Mouse (Mus musculus) cerebellum, postnatal 4 days (tissue): ENCODE results near the gene Col20a1.
A peak's percentile ranks its signal among the peaks of the same experiment; 100 is the strongest.

Experiments
- DNase-seq, 2 experiments: peaks; one replicate each; pipeline ENCODE4 v3.0.0; 2022; ENCODE audit warnings: low spot score in 2 of 2, mixed read lengths in 1 of 2

The Col20a1 gene

GRCm38 (mm10) chr2:180986449-180986848, at the start of gene Col20a1:
Col20a1 (plus strand) TSS chr2:180986535.
- no peak for DNase-seq

DNA sequence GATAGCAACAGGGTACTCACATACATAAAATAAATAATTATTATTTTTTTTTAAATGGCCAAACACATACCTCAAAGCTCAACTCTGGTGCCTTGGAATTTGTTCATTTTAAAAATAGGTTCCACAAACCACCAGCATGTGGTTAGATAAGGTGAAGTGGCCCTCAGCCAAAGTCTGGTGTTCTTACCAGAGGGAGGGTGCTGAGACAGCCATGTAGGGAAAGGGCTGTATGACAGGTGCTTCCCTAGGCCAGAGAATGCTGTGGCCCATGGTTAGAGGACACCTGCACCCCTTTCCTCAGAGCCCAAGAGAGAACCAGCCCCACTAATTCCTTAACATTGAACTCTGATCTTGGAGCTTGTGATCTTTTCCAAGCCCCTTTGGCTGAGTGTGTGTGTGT, 46.1 kb upstream of the Col20a1 start:
- no peak for DNase-seq

DNA sequence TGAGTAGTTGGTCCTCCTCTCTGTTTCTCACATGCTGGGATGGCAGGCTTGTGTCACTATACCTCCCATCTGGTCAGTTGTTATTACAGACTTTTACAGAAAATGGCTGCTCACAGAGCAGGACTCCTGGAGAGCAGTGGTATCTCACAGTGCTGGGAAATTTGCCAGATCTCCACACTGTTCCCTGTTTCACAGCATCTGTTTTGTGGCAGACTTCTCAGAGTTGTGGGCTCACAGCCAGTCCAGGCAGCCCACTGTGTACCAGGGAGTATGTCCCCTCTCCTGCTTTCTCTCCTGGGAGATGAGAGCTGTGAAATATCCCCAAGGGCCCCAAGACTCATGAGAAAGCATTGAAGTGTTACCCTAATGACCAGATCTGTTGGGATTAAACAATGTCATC, 44.5 kb upstream of the Col20a1 start:
- no peak for DNase-seq

- DNase-seq = no peak
Observed at GRCm38 (mm10) chr2:180949947-180950346, 36.4 kb upstream of the Col20a1 start.

- peak; percentile 35 to 50 for DNase-seq
Observed at GRCm38 (mm10) chr2:180952731-180953171, 33.6 kb upstream of the Col20a1 start.

GRCm38 (mm10) chr2:180953638-180954037, 32.7 kb upstream of the Col20a1 start:
- no peak for DNase-seq

GRCm38 (mm10) chr2:180954061-180955047, 32.0 kb upstream of the Col20a1 start, which contains the start of gene Nkain4:
Nkain4 (minus strand) TSS chr2:180954699.
- peak; percentile 56 to 72 for DNase-seq

GRCm38 (mm10) chr2:180959605-180960004, 26.7 kb upstream of the Col20a1 start:
- DNase-seq = no peak

DNA sequence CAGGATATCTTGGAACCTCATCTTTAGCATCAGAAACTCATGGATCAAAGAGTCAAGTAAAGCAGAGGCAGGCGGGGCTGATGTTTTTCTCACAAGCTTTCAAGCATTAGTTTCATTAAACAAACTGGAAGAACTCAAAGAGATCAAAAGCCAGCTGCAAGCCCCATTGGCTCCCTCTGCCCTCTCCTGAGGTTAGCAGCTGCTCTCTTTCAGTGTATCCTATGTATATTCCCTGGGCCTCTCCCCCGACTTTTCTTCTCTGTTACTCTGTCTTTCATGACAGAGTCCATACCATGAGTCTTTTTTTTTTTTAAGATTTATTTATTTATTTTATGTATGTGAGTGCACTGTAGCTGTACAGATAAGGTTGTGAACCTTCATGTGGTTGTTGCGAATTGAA, 26.1 kb upstream of the Col20a1 start:
- DNase-seq = no peak

DNA sequence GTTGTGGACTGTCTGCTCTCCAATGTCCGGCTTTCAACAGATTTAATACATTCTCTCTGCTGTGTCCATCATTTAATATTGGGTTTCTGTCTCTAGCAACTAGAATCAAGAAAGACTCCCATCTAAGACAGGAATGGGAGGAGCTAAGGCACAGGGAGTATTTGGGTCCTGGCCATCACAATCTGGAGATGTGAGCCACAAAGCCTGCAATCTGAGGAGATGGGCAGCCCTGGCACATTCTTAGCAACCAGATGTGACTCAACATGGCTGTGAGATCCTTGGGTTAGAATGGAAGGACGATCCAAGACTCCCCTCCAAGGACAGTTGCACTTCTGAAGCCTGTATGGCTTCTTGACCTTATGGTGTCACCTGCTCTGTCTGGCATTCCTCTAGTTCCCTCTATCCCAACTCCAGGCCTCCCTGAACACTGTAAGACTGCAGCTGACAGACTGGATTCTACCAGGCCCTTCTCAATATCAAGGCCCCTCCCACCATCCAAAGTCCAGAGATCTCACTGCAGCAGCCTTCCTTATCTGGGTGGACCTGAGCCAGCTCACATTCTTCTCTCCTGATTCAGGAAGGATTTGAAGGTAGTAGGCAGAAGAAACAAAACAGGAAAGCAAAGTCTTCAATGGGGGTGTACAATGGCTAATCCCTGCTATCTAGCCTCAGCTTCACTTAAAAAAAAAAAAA, 23.6 kb upstream of the Col20a1 start:
- DNase-seq = no peak

DNA sequence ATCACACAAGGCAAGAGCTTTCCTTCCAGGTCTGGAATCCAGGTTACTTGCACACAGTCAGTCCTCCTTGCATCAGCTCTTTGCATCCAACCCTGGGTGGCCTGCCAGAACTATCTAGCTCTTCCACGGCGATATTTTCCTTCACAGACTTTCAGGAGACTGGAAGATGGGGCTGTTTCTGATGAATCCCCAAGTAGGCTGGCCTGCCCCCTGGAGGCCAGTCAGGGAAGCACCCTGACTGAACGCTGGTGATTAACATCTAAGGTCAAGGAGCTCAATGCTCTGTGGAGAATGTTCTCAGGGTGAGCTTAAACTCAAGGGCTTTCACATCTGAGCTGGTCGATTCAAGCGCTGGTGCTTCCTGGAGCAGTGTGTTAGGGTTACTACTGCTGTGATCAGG, 22.4 kb upstream of the Col20a1 start:
- peak; percentile 62 to 82 for DNase-seq

- no peak for DNase-seq
Observed at GRCm38 (mm10) chr2:180966092-180966882, 20.0 kb upstream of the Col20a1 start.

DNA sequence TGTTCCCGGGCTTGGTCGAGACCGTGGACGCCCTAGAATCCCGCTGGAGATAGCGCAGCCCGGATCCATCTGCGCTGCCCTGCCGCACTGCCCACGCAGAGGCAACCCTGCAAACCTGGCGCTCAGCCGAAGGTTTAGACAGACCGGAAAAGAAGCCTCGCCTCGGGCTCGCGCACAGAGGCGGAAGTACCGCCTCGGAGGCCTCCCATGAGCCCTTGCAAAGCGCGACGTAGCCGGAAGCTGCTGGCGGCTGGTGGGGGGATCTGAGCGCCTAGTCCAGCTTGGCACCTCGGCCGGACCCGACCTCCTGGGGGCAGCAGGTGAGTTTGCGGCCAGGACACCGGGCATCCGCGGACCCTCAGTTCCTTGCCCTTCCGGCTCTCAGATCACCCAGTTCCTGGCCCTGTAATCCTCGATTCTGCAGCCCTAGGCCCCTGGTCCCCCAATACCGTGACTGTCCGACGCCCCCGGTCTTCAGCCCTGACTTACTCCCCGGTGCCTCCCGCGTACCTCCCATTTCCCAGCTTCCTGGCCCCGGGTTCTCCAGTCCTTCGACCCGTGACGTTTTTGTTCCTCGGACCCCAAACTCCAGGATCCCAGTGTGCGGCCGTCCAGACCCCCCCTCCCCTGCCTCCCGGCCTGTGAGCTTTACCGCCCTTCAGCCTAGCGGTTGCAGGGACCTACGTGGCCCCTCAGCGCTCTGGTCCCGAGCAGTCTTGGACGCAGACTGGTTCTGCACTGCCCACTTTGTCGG, 19.1 kb upstream of the Col20a1 start, which contains the start of gene Arfgap1:
Gene Arfgap1 (plus strand): TSS at position 216 of the 754 bp plus-strand sequence.
- DNase-seq = peak; percentile 73 to 88

GRCm38 (mm10) chr2:180981133-180981532, 5.2 kb upstream of the Col20a1 start:
- DNase-seq = no peak

DNA sequence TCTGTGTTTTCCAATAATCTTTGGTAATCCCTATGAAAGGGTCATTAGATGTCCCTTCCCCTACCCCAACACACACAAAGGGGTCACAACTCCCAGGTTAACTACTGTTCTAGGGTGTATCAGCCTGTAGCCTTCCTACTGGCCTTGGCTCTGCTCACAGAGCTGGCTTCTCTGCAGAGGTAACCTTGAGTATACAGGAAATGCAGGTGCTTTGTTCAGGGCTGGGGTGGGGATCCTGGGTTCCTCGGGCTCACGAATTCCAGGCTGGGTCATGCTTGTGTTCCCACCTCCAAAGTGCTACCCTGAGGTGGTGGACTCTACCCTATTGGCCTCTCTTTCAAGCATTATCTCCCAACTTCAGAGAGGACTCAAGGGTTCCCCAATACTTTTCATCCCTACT, 700 bp upstream of the Col20a1 start:
- DNase-seq = no peak

GRCm38 (mm10) chr2:180987001-180987400, 666 bp downstream of the Col20a1 start:
- no peak for DNase-seq

- DNase-seq = no peak
Observed at GRCm38 (mm10) chr2:180987432-180988030, 1.2 kb downstream of the Col20a1 start.

DNA sequence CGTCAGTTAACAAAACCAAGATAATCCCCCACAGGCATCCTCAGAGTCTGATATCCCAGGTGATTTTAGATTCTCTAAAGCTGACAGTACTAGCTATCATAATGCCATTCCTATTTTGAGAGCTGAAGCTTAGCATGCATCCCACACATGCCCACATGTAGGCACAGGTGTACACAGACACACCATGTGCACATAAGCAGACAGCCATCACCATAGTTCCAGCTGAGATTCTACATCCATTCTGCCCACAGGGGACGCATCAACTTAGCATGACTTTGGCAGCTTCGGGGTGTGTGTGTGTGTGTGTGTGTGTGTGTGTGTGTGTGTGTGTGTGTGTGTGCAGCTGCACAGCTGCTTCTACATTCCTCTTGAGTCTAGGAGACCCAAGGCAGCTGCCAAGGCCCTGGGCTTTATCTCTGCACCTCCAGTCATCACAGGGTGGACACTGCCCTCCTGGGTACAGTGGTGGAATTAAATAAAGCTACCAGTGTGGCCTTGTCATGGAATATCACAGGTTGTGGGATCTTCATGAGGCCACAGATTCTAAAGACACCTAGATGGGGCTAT, 2.1 kb downstream of the Col20a1 start:
- no peak for DNase-seq

DNA sequence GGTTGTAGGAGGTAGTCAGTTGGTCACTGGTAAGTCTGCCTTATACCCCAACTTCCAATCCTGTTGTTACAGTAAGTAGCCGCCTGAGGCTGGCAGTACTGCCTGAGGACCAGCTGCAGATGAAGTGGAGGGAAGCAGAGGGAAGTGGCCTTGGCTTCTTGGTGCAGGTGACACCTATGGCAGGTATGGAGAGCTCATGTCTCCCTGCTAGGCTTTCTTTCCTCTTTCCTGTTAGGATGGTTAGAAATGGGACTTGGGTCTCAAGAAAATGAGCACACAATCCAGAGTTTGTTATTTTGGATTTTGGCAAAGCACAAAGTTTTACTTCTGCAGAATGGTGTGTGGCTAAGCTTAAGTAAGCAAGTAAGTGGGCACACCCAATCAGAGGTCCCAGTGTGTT, 2.6 kb downstream of the Col20a1 start:
- DNase-seq = no peak

DNA sequence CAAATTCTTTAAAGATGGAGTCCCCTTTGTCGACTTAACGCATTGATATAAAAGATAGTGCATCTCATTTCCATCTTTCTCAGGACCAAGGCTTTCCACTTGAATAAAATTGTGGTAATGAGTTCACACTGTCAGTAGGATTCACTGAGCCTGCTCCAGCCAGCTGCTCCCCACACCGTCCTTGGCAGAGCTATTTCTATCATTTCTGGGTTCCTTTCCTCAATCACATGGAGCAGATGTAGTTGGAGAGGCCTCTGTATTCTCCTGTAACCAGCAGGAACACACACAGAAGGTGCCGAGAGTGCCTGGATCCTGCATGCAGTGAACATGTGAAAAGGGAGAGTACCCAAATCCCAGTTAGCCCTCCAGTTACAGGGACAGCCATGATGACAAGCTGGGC, 4.0 kb downstream of the Col20a1 start:
- DNase-seq = no peak
